Mouse (Mus musculus): ENCODE measurements at regions not wholly inside any gene's neighbourhood (a gene's known extent, or its start where the extent isn't known, plus 50 kb on each side); places are given as distances from the start of the nearest gene placed in this dataset.

- Histone ChIP-seq H3K4me2 (ENCODE audit: low read length) (no peak overlapping the region), H3K9me3 (ENCODE audit: control insufficient read depth, low read length) (no peaks in the 10 kb centered on the region), H3K4me1 (replicated peaks; ENCODE audit: control insufficient read depth, insufficient read depth, low read length) (no peaks in the 10 kb centered on the region), H3K27me3 (replicated peaks; ENCODE audit: control insufficient read depth, insufficient read depth, low read length) (no peaks in the 10 kb centered on the region), H3K9ac (ENCODE audit: low read length) (no peak overlapping the region), H3K27ac (ENCODE audit: low read depth) (no peak overlapping the region), H3K4me3 (ENCODE audit: low read depth, low read length) (no peak overlapping the region), H3K36me3 (ENCODE audit: control insufficient read depth, insufficient read depth, low read length) (no peaks in the 10 kb centered on the region)
- no peak for DNase-seq (ENCODE audit: low spot score)
- ATAC-seq (replicated peaks; ENCODE audit: low FRiP score, low TSS enrichment, low read depth): no peak
- 40% methylated on average over 4 of the region's 4 CpGs for WGBS
Measured at GRCm38 (mm10) chr15:51197466-51198158, 2687.1 kb upstream of the Gm7489 start.

GRCm38 (mm10) chr15:51203351-51203750 lies 2681.4 kb upstream of the Gm7489 start:
- Histone ChIP-seq H3K36me3 (ENCODE audit: control insufficient read depth, insufficient read depth, low read length) (no peaks in the 10 kb centered on the region), H3K4me2 (ENCODE audit: low read length) (no peak overlapping the region), H3K9ac (ENCODE audit: low read length) (no peak overlapping the region), H3K4me1 (replicated peaks; ENCODE audit: control insufficient read depth, insufficient read depth, low read length) (no peaks in the 10 kb centered on the region), H3K4me3 (ENCODE audit: low read depth, low read length) (no peak overlapping the region), H3K9me3 (ENCODE audit: control insufficient read depth, low read length) (no peaks in the 10 kb centered on the region), H3K27ac (ENCODE audit: low read depth) (no peak overlapping the region), H3K27me3 (replicated peaks; ENCODE audit: control insufficient read depth, insufficient read depth, low read length) (no peaks in the 10 kb centered on the region)
- ATAC-seq (replicated peaks; ENCODE audit: low FRiP score, low TSS enrichment, low read depth): no peak
- DNase-seq (ENCODE audit: low spot score): no peak
- WGBS: 58% methylated on average over 2 of the region's 2 CpGs

GRCm38 (mm10) chr15:51206050-51206449 lies 2678.7 kb upstream of the Gm7489 start:
- Histone ChIP-seq H3K36me3 (ENCODE audit: control insufficient read depth, insufficient read depth, low read length) (no peaks in the 10 kb centered on the region), H3K4me2 (ENCODE audit: low read length) (no peak overlapping the region), H3K4me1 (replicated peaks; ENCODE audit: control insufficient read depth, insufficient read depth, low read length) (no peaks in the 10 kb centered on the region), H3K9me3 (ENCODE audit: control insufficient read depth, low read length) (no peaks in the 10 kb centered on the region), H3K9ac (ENCODE audit: low read length) (no peak overlapping the region), H3K27ac (ENCODE audit: low read depth) (no peak overlapping the region), H3K4me3 (ENCODE audit: low read depth, low read length) (no peak overlapping the region), H3K27me3 (replicated peaks; ENCODE audit: control insufficient read depth, insufficient read depth, low read length) (no peaks in the 10 kb centered on the region)
- DNase-seq (ENCODE audit: low spot score) (no peak), ATAC-seq (replicated peaks; ENCODE audit: low FRiP score, low TSS enrichment, low read depth) (no peak)
- 70% methylated on average over 3 of the region's 3 CpGs for WGBS

DNA sequence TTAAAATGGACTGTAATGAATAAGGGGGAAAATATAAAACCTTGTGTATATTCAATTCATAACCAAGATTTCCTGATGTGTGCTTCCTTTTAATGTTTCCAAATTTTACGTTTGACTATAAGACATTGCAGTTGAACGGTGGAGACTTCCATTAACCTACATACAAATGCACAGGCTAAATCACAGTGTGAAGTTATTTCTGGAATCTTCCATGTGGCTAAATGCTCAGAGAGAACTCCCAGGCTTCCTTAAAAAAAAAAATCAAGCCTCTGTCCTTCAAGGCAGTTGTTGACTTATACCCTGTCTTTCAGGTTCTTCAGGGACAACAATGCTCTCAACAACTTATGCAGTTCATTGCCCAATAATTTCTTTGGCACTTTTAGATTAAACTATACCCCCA lies 2677.9 kb upstream of the Gm7489 start:
- no peak overlapping the region for H3K4me2 ChIP-seq (ENCODE audit: low read length)
- no peaks in the 10 kb centered on the region for H3K4me1 ChIP-seq (replicated peaks; ENCODE audit: control insufficient read depth, insufficient read depth, low read length)
- WGBS: 56% methylated on average over 2 of the region's 2 CpGs

DNA sequence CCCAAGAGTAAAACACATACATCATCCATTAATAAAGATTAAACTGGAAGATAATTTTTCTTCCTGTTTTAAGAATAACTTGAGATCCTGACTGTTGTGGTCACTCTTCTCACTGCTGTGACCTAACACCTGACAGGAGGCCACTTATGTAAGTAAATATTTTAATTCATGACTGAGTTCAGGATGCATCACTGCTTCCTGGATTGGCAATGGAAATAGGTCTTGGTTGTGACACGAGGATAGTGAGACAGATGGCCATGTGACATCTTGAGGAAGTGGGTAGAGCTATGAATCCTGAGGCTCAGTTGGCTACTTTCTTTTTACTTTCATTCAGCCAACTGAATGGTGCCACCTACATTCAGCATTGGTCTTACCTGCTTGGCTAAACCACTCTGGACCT lies 2649.8 kb upstream of the Gm7489 start:
- DNase-seq (ENCODE audit: low spot score) (no peak), ATAC-seq (replicated peaks; ENCODE audit: low FRiP score, low TSS enrichment, low read depth) (no peak)
- H3K36me3 ChIP-seq (ENCODE audit: control insufficient read depth, insufficient read depth, low read length): no peaks in the 10 kb centered on the region
- H3K9me3 ChIP-seq (ENCODE audit: control insufficient read depth, low read length): no peaks in the 10 kb centered on the region
- no peaks in the 10 kb centered on the region for H3K4me1 ChIP-seq (replicated peaks; ENCODE audit: control insufficient read depth, insufficient read depth, low read length)
- no peak overlapping the region for H3K27ac ChIP-seq (ENCODE audit: low read depth)
- H3K9ac ChIP-seq (ENCODE audit: low read length): no peak overlapping the region
- H3K4me2 ChIP-seq (ENCODE audit: low read length): no peak overlapping the region
- no peaks in the 10 kb centered on the region for H3K27me3 ChIP-seq (replicated peaks; ENCODE audit: control insufficient read depth, insufficient read depth, low read length)
- H3K4me3 ChIP-seq (ENCODE audit: low read depth, low read length): no peak overlapping the region
- 50% methylated on average over 1 of the region's 1 CpGs for WGBS

More for the DNA sequence above, 2677.9 kb upstream of the Gm7489 start:
- no peaks in the 10 kb centered on the region for H3K27me3 ChIP-seq (replicated peaks; ENCODE audit: control insufficient read depth, insufficient read depth, low read length)
- no peak overlapping the region for H3K4me3 ChIP-seq (ENCODE audit: low read depth, low read length)
- H3K9ac ChIP-seq (ENCODE audit: low read length): no peak overlapping the region
- ATAC-seq (replicated peaks; ENCODE audit: low FRiP score, low TSS enrichment, low read depth) (no peak), DNase-seq (ENCODE audit: low spot score) (no peak)
- H3K27ac ChIP-seq (ENCODE audit: low read depth): no peak overlapping the region
- no peaks in the 10 kb centered on the region for H3K36me3 ChIP-seq (ENCODE audit: control insufficient read depth, insufficient read depth, low read length)
- H3K9me3 ChIP-seq (ENCODE audit: control insufficient read depth, low read length): no peaks in the 10 kb centered on the region

- DNase-seq (ENCODE audit: low spot score) (no peak), ATAC-seq (replicated peaks; ENCODE audit: low FRiP score, low TSS enrichment, low read depth) (no peak)
- Histone ChIP-seq H3K4me1 (replicated peaks; ENCODE audit: control insufficient read depth, insufficient read depth, low read length) (no peaks in the 10 kb centered on the region), H3K9me3 (ENCODE audit: control insufficient read depth, low read length) (no peaks in the 10 kb centered on the region), H3K36me3 (ENCODE audit: control insufficient read depth, insufficient read depth, low read length) (no peaks in the 10 kb centered on the region), H3K4me3 (ENCODE audit: low read depth, low read length) (no peak overlapping the region), H3K27me3 (replicated peaks; ENCODE audit: control insufficient read depth, insufficient read depth, low read length) (no peaks in the 10 kb centered on the region), H3K27ac (ENCODE audit: low read depth) (no peak overlapping the region), H3K9ac (ENCODE audit: low read length) (no peak overlapping the region), H3K4me2 (ENCODE audit: low read length) (no peak overlapping the region)
- WGBS: 93% methylated on average over 2 of the region's 2 CpGs
Measured at GRCm38 (mm10) chr15:51244596-51244995, 2640.1 kb upstream of the Gm7489 start.

DNA sequence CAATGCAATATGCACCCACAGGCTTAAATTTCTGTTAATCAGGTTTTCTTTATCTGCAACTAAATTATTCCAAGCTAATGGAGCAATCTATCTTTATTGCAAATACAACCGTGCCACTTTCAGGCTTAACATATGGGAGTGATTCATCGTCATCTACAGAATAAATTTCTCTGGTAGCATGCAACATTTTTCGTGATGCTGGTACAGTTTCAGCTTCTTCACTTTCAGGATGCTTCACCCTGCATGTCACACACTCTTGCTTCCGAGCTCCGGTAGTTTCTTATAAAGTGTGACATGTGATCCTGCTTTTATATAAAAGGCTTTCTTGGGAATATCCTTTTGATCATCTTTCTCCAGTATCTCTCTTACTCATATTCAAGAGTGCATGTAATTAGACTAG lies 2637.4 kb upstream of the Gm7489 start:
- ATAC-seq (replicated peaks; ENCODE audit: low FRiP score, low TSS enrichment, low read depth): no peak
- H3K4me3 ChIP-seq (ENCODE audit: low read depth, low read length): no peak overlapping the region
- 88% methylated on average over 5 of the region's 5 CpGs for WGBS

GRCm38 (mm10) chr15:51248034-51248788 lies 2636.5 kb upstream of the Gm7489 start:
- no peaks in the 10 kb centered on the region for H3K9me3 ChIP-seq (ENCODE audit: control insufficient read depth, low read length)
- 66% methylated on average over 8 of the region's 8 CpGs for WGBS
- H3K27me3 ChIP-seq (replicated peaks; ENCODE audit: control insufficient read depth, insufficient read depth, low read length): no peaks in the 10 kb centered on the region
- no peak for ATAC-seq (replicated peaks; ENCODE audit: low FRiP score, low TSS enrichment, low read depth)
- no peak overlapping the region for H3K4me3 ChIP-seq (ENCODE audit: low read depth, low read length)
- no peaks in the 10 kb centered on the region for H3K4me1 ChIP-seq (replicated peaks; ENCODE audit: control insufficient read depth, insufficient read depth, low read length)
- H3K9ac ChIP-seq (ENCODE audit: low read length): no peak overlapping the region
- H3K36me3 ChIP-seq (ENCODE audit: control insufficient read depth, insufficient read depth, low read length): no peaks in the 10 kb centered on the region
- DNase-seq (ENCODE audit: low spot score): no peak
- H3K4me2 ChIP-seq (ENCODE audit: low read length): no peak overlapping the region
- no peak overlapping the region for H3K27ac ChIP-seq (ENCODE audit: low read depth)

More for the DNA sequence above, 2637.4 kb upstream of the Gm7489 start:
- Histone ChIP-seq H3K9me3 (ENCODE audit: control insufficient read depth, low read length) (no peaks in the 10 kb centered on the region), H3K36me3 (ENCODE audit: control insufficient read depth, insufficient read depth, low read length) (no peaks in the 10 kb centered on the region), H3K4me1 (replicated peaks; ENCODE audit: control insufficient read depth, insufficient read depth, low read length) (no peaks in the 10 kb centered on the region), H3K4me2 (ENCODE audit: low read length) (no peak overlapping the region), H3K27me3 (replicated peaks; ENCODE audit: control insufficient read depth, insufficient read depth, low read length) (no peaks in the 10 kb centered on the region), H3K27ac (ENCODE audit: low read depth) (no peak overlapping the region), H3K9ac (ENCODE audit: low read length) (no peak overlapping the region)
- no peak for DNase-seq (ENCODE audit: low spot score)

DNA sequence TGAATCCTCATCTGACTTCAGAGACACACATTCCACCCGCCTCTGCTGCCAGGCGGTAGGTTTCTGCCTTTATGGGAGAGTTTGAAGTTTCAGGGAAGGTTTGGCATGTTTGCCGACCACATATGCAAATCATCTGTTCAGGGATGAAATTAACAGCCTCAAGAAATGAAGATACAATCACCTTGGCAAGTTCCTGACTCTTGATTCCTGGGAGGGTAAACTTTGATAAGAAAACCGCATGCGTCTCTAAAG lies 2636.0 kb upstream of the Gm7489 start:
- Histone ChIP-seq H3K27ac (ENCODE audit: low read depth) (no peak overlapping the region), H3K36me3 (ENCODE audit: control insufficient read depth, insufficient read depth, low read length) (no peaks in the 10 kb centered on the region), H3K9me3 (ENCODE audit: control insufficient read depth, low read length) (no peaks in the 10 kb centered on the region), H3K4me3 (ENCODE audit: low read depth, low read length) (no peak overlapping the region), H3K4me1 (replicated peaks; ENCODE audit: control insufficient read depth, insufficient read depth, low read length) (no peaks in the 10 kb centered on the region), H3K9ac (ENCODE audit: low read length) (no peak overlapping the region), H3K4me2 (ENCODE audit: low read length) (no peak overlapping the region), H3K27me3 (replicated peaks; ENCODE audit: control insufficient read depth, insufficient read depth, low read length) (no peaks in the 10 kb centered on the region)
- 76% methylated on average over 5 of the region's 5 CpGs for WGBS
- ATAC-seq (replicated peaks; ENCODE audit: low FRiP score, low TSS enrichment, low read depth) (no peak), DNase-seq (ENCODE audit: low spot score) (no peak)

All from intestine, embryonic 14.5 days (tissue).